ENCODE assay signal across 9 mouse cellular contexts in genomic region chr12:85662896-85663295, GRCm38 (mm10). TPM values are rescaled to one million over a fixed set of nuclear protein-coding genes. Genes with fewer than 3 reads are reported as not detected.
DNase-seq lines count a peak whose midpoint lies in the region; ATAC-seq and TF ChIP-seq lines count a peak whose summit lies in the region.
"Had no signal": no experiment of that assay in that cellular context is flagged by ENCODE, and none has a peak within 500 bp of the region (broad histone marks: within the 10 kb centered on the region; RNA-seq: fewer than 3 reads in every experiment).

No protein-coding gene starts in this region.

- H3K27ac ChIP-seq in bone marrow macrophage, adult 2 months (ENCODE audit: insufficient read depth, low read depth, low read length) = no peak overlapping the region
- no peak overlapping the region for H3K27ac ChIP-seq in embryonic facial prominence, embryonic 15.5 days (replicated peaks)
- H3K27ac ChIP-seq: limb, embryonic 15.5 days had no signal

- ATAC-seq in G1E (ENCODE audit: extremely low read depth, insufficient number of reproducible peaks, low FRiP score, poor library complexity, severe bottlenecking) = no peak; the same call in 1 of the 2 replicates
- ATAC-seq in embryonic facial prominence, embryonic 15.5 days (ENCODE audit: insufficient number of reproducible peaks, low FRiP score, low TSS enrichment, low read depth) = no peak
- ATAC-seq in hematopoietic stem cell, adult 5-6 weeks (replicated peaks in 1 of 2; ENCODE audit: insufficient read depth in 1 of 2, low FRiP score in 2 of 2, low TSS enrichment in 1 of 2, low read depth in 1 of 2, poor library complexity in 2 of 2, severe bottlenecking in 2 of 2) = peak; percentile 56 to 63; a peak in 2 of 4 replicates

- TF ChIP-seq POLR2A in bone marrow macrophage, adult 2 months (IDR thresholded peaks at IDR 0.05; ENCODE audit: borderline replicate concordance, low read depth, low read length) = no peak

- TF ChIP-seq CTCF in G1E (IDR thresholded peaks at IDR 0.05; ENCODE audit: low read depth, low read length) = peak; percentile 63
- TF ChIP-seq CTCF in bone marrow macrophage, adult 2 months (IDR thresholded peaks at IDR 0.05; ENCODE audit: low read depth, low read length) = peak; percentile 63

- 13% methylated on average over 9 of the region's 9 CpGs for WGBS in embryonic facial prominence, embryonic 15.5 days

- no peak overlapping the region for H3K9ac ChIP-seq in embryonic facial prominence, embryonic 15.5 days
- H3K9ac ChIP-seq: limb, embryonic 15.5 days had no signal

- H3K4me2 ChIP-seq in embryonic facial prominence, embryonic 15.5 days (replicated peaks) = 0 out of 2 replicates have a peak overlapping the region, but pooled peaks have one; percentile 17
- H3K4me2 ChIP-seq: limb, embryonic 15.5 days had no signal

- H3K4me3 ChIP-seq in G1E (ENCODE audit: low read depth, low read length) = no peak overlapping the region
- no peak overlapping the region for H3K4me3 ChIP-seq in bone marrow macrophage, adult 2 months (ENCODE audit: insufficient read depth, low read length)
- H3K4me3 ChIP-seq in embryonic facial prominence, embryonic 15.5 days (replicated peaks) = no peak overlapping the region
- H3K4me3 ChIP-seq: limb, embryonic 15.5 days had no signal

- DNase-seq in G1E (ENCODE audit: low spot score) = peak; percentile 48
- peak; percentile 62 for DNase-seq in layer of hippocampus, adult 9-11 months
- peak; percentile 77 for DNase-seq in lung, postnatal 25 days (ENCODE audit: low spot score)
- DNase-seq in retina, embryonic 14.5 days (ENCODE audit: low spot score) = peak; percentile 91
- peak; percentile 66 for DNase-seq in urinary bladder, postnatal 25 days (ENCODE audit: low spot score)

- H3K9me3 ChIP-seq in G1E (replicated peaks) = no peaks in the 10 kb centered on the region
- no peaks in the 10 kb centered on the region for H3K9me3 ChIP-seq in embryonic facial prominence, embryonic 15.5 days (replicated peaks)
- H3K9me3 ChIP-seq: limb, embryonic 15.5 days had no signal

- no peaks in the 10 kb centered on the region; the same call in 1 of the 2 replicates for H3K4me1 ChIP-seq in G1E (ENCODE audit: insufficient read depth, low read depth, low read length)
- peaks cover 38% of the 10 kb centered on the region for H3K4me1 ChIP-seq in bone marrow macrophage, adult 2 months (ENCODE audit: control insufficient read depth, insufficient read depth, low read length)
- H3K4me1 ChIP-seq in embryonic facial prominence, embryonic 15.5 days = no peaks in the 10 kb centered on the region
- H3K4me1 ChIP-seq: limb, embryonic 15.5 days had no signal

- no peaks in the 10 kb centered on the region for H3K36me3 ChIP-seq in G1E (replicated peaks)
- H3K36me3 ChIP-seq in embryonic facial prominence, embryonic 15.5 days = no peaks in the 10 kb centered on the region
- H3K36me3 ChIP-seq: limb, embryonic 15.5 days had no signal

- H3K27me3 ChIP-seq in G1E (ENCODE audit: insufficient read depth, low read length) = peaks cover 25% of the 10 kb centered on the region
- H3K27me3 ChIP-seq in embryonic facial prominence, embryonic 15.5 days = no peaks in the 10 kb centered on the region
- H3K27me3 ChIP-seq: limb, embryonic 15.5 days had no signal

RNA-seq across cellular contexts. Expression of gene Batf, which starts 23.6 kb away (rescaled TPM):
- not detected in 2 replicates for total RNA-seq in G1E (2014; fragmentation: Nextera tagmentation)
- total RNA-seq in G1E (2017) = 0.41 TPM in 1 of 2 replicates, not detected in the other
- polyA plus RNA-seq in G1E (2012) = not detected in 2 replicates
- polyA plus RNA-seq in bone marrow macrophage, adult 2 months (2012; ENCODE audit: insufficient read depth, insufficient read length, missing spikeins) = 10.9 and 11.9 TPM in 2 replicates
- polyA plus RNA-seq in embryonic facial prominence, embryonic 15.5 days (2015; fragmentation: Nextera tagmentation; extraction: Ambion mirVana) = 7.2 and 7.7 TPM in 2 replicates
- total RNA-seq in hematopoietic stem cell, adult 5-6 weeks (2017) = 45.5 and 46.4 TPM in 2 replicates

Comparison
In these comparisons a context has a peak if more than half of its experiments do, and no peak if none do; other contexts are left out.
1. ATAC-seq: peak in hematopoietic stem cell, adult 5-6 weeks (2 of 2); none in G1E (single experiment) and embryonic facial prominence, embryonic 15.5 days (single experiment).
2. Peak in every context shown above with its lines, with median percentiles within 50 percentile points of each other: DNase-seq.